Mouse (Mus musculus): ENCODE data around the gene Znhit6. TPM values are rescaled to one million over a fixed set of nuclear protein-coding genes. Genes with fewer than 3 reads are reported as not detected.

Gene Znhit6
- total RNA-seq, 2 experiments from 2014 or later, result 30.2 to 30.4 TPM

Other genes with a start within 250 kb of the Znhit6 start
- not detected in 2 replicates for gene Ccn1, start 73.8 kb downstream of the Znhit6 start, total RNA-seq (2014; fragmentation: Nextera tagmentation)
- gene Ccn1, start 73.8 kb downstream of the Znhit6 start, total RNA-seq (2017), result not detected in 2 replicates
- not detected in 2 replicates for gene Ddah1, start 182.5 kb downstream of the Znhit6 start, total RNA-seq (2014; fragmentation: Nextera tagmentation)
- not detected in 2 replicates for gene Ddah1, start 182.5 kb downstream of the Znhit6 start, total RNA-seq (2017)